Mouse (Mus musculus) cerebellum, adult 2 months (tissue): ENCODE data around the gene Syt3.
A peak's percentile ranks its signal among the peaks of the same experiment; 100 is the strongest.

Experiments
- CTCF ChIP-seq: fragments of 200-500 bp; IDR thresholded peaks from 2 replicates; pipeline ENCODE4 v1.5.1; 2011; ENCODE audit warnings: low read depth, mild to moderate bottlenecking, control low read depth, low read length, moderate library complexity, borderline replicate concordance; ENCODE audit not compliant: insufficient read depth
- POLR2A ChIP-seq: fragments of 200-500 bp; IDR thresholded peaks from 2 replicates; pipeline ENCODE4 v1.6.1; 2011; ENCODE audit warnings: low read length, control low read depth, borderline replicate concordance; ENCODE audit not compliant: insufficient read depth

- no peak for TF ChIP-seq CTCF
- peak; percentile 30; the same call in 1 of the 2 replicates for TF ChIP-seq POLR2A
These were observed 9.8 kb upstream of the Syt3 start for GRCm38 (mm10) chr7:44373889-44374652.
